Mouse (Mus musculus) urinary bladder, postnatal 10 days (tissue): ENCODE measurements around the gene Arl6ip6.
A peak's percentile ranks its signal among the peaks of the same experiment; 100 is the strongest.

Experiments
- DNase-seq: peaks from one replicate; pipeline ENCODE4 v3.0.0; 2022; ENCODE audit warnings: low spot score

Arl6ip6 gene

GRCm38 (mm10) chr2:53191523-53192220, at the start of gene Arl6ip6:
Gene Arl6ip6 (plus strand): TSS chr2:53191726.
- peak; percentile 91 for DNase-seq

- no peak for DNase-seq
Measured at GRCm38 (mm10) chr2:53146852-53147251, 44.7 kb upstream of the Arl6ip6 start.

GRCm38 (mm10) chr2:53173966-53174365, 17.6 kb upstream of the Arl6ip6 start:
- no peak for DNase-seq

- DNase-seq = no peak
Measured at GRCm38 (mm10) chr2:53178966-53179365, 12.6 kb upstream of the Arl6ip6 start.

DNA sequence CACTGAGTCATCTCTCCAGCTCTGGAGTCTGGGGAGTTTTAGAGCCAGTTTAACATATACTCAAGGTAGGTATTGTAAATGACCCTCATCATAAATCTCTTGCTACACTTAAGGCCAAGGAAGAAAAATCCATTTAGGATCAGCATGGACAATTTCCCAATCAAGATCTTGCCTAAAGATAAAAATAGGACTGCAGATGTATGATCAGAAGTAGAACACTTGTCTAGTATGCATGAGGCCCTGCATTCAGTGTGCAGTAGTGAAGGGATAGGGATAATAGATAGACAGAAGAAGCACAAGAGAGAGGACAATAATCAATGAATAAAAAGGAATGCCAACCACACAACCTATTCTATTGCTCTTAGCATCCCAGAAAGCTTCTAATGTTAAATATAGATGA, 11.7 kb upstream of the Arl6ip6 start:
- no peak for DNase-seq

GRCm38 (mm10) chr2:53189811-53190210, 1.7 kb upstream of the Arl6ip6 start:
- no peak for DNase-seq

DNA sequence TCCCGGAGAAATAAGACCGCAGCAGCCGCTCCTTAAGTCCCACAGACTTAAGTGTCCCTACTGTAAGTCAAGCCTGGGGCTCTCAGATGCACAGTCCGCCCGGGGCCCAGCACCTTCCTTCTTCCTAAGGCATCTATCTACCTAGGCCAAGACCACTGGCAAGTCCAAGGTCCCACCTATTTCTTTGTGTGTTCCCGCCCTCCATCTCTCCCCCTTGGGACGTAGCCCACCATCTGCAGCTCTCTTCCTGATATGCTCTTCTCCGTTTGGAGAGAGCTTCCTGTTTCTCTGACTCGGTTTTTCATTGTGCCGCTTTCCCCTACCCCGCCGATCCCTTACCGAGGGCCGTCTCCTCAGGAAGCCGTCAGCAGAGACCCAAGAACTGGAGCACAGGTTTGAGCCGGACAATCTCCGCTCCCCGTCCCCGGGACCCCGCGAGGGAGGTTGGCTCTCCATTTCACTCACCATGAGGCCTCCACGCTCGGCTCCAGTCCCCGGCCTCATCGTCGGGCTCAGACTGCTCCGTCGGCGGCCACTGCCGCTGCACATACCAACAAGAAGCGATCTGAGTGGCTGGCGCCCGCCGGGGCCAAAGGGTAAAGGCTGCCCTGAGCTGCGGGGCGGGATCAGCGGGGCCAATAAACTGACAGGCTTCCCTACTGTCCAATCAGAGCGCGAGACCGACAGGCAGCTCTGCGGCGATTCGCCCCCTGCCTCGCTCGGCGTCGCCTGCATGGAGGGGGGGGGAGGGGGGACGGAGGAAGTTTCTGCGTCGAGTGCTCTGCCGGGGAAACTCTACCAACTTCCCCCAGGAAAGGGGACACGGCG, 628 bp upstream of the Arl6ip6 start, which contains the start of gene Prpf40a:
TSS of gene Prpf40a (minus strand) at position 601 of the 828 bp plus-strand sequence.
- DNase-seq = peak; percentile 100

GRCm38 (mm10) chr2:53192386-53192785, 860 bp downstream of the Arl6ip6 start:
- DNase-seq = no peak

- no peak for DNase-seq
Measured at GRCm38 (mm10) chr2:53196431-53196830, 4.9 kb downstream of the Arl6ip6 start.

DNA sequence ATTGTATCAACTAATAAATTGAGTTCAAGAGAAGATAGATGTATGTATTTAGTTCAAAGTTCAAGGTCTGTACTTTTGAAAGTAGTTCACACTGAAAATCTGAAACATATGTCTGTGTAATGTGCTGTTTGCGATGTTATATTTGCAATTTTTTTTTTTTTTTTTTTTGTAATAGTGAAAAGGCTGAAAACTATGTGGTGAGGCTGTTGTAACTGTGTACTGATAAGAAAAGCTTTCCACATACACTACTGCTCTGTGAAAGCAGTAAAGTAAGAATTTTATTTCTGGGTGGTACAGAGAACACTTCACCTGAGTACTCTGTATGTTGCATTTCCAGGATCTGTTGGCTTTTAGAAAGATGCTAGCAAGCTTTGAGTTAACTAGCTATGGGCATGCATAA, 7.7 kb downstream of the Arl6ip6 start:
- no peak for DNase-seq

- no peak for DNase-seq
Measured at GRCm38 (mm10) chr2:53200164-53200885, 8.8 kb downstream of the Arl6ip6 start.

DNA sequence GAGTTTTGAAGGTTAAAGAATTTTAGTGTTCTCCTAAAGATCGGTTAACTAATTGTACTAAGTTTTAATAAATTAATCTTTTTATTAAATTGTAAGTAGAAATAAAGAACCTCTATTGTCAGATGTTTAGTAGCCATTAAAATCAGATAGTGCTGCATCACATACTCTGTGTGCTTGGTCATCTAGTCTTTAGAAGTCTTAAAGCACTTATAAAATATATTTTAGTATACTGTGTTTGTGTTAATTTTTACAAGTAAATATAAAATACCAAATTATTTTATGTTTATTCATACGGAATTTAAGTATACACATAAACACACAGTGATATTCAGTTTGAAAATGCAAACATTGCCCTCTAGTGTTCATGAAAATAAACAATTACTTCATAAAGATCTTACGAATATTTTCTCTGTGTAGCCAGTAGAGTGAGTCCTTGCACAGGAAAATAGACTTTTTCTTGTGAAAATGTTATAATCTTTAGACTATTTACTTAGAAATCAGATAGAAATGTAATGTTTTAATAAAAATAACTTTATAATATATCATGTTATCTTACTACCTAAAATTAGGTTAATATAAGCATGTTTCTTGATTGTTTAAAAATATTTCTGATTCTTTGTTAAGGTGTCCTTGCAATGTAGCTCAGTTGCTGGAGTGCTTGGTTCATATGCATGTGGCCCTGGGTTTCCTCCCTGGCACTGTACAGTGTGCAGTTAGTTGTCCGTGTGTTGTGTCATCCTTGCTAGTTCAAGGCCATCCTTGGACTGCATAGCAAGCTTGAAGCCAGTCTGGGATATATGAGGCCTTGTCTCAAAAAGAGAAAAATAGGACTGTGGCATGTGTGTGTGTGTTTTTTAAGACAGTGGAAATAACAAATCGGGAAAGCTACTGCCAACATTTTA, 13.1 kb downstream of the Arl6ip6 start:
- DNase-seq = no peak

DNA sequence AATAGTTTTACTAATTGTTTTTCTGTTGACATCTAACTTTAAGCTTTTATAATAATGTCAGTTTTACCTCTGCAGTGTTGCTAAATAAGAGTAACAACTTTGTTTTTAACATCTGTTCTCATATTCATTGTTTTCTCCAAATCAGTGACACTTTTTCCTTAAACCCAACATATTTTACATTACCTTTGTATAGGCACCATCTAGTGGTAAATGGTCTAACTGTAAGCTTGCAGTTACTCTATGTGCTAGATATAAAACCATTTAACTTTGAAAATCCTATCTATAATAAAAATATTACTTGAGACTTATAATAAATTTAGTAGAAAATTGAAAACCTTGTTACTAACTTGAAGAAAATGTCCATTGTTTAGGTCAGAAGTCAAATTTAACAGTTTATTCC, 15.2 kb downstream of the Arl6ip6 start:
- no peak for DNase-seq

DNA sequence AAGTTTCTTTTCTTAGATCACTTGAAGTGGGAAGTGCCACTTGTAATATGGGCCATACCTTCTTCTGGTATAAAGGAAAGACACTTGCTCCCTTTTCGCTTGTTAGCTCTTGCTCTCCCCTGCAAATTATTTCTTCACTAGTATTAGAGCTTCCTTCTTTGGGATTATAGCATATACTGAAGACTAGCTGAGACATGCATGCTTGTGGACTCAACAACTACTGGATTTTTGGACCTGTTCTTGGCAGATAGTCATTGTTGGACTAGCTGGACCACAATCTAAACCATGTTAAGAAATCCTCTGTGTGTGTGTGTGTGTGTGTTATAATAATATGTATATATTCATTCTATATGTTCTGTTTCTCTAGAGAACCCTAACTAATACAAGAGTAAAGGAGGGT, 22.0 kb downstream of the Arl6ip6 start:
- no peak for DNase-seq

GRCm38 (mm10) chr2:53222242-53222641, 30.7 kb downstream of the Arl6ip6 start:
- DNase-seq = no peak

DNA sequence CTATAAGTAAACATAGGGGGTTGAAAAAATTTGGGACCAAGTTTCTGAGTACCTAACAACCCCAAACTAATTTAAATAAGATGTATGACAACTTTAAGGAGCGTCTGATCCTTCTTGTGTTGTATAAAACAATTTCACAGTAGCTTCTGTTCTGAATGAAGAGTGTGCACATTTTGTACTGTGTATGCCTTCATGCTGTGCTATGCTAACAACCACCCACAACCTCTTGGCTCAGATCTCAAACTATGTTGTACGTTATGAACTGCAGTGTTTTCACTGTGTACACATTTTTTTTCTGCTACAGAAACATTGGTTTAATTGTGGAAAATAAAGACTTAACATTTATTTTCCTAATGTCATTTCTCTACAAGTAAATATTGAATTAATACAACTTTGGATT, 65.5 kb downstream of the Arl6ip6 start:
- no peak for DNase-seq
